Mouse (Mus musculus): ENCODE data around the gene Atg101.
A peak's percentile ranks its signal among the peaks of the same experiment; 100 is the strongest.
"Not testable (repeated sequence)": the region's sequence is repeated elsewhere in the genome, so short reads cannot be mapped to it uniquely, and the experiment has no call there.

Gene Atg101

GRCm38 (mm10) chr15:101315378-101315777 is 31.3 kb downstream of the Atg101 start:
- DNase-seq (ENCODE audit: low spot score), result no peak

GRCm38 (mm10) chr15:101315832-101316231 is 31.8 kb downstream of the Atg101 start:
- DNase-seq (ENCODE audit: low spot score), result peak; percentile 93

- no peak for DNase-seq (ENCODE audit: low spot score)
Observed at GRCm38 (mm10) chr15:101316279-101316912, 32.3 kb downstream of the Atg101 start.

GRCm38 (mm10) chr15:101316913-101317813 is 33.1 kb downstream of the Atg101 start:
- no peak for DNase-seq (ENCODE audit: low spot score)

GRCm38 (mm10) chr15:101317814-101318500 is 33.9 kb downstream of the Atg101 start:
- DNase-seq (ENCODE audit: low spot score), result no peak

GRCm38 (mm10) chr15:101318889-101319765 is 35.1 kb downstream of the Atg101 start:
- no peak for DNase-seq (ENCODE audit: low spot score)

GRCm38 (mm10) chr15:101320010-101320617 is 36.0 kb downstream of the Atg101 start:
- no peak for DNase-seq (ENCODE audit: low spot score)

- peak; percentile 62 for DNase-seq (ENCODE audit: low spot score)
Observed at GRCm38 (mm10) chr15:101320618-101321041, 36.6 kb downstream of the Atg101 start.

GRCm38 (mm10) chr15:101321126-101321525 is 37.1 kb downstream of the Atg101 start:
- no peak for DNase-seq (ENCODE audit: low spot score)

- DNase-seq (ENCODE audit: low spot score), result no peak
Observed at GRCm38 (mm10) chr15:101322106-101322505, 38.0 kb downstream of the Atg101 start.

GRCm38 (mm10) chr15:101322640-101323039 is 38.6 kb downstream of the Atg101 start:
- no peak for DNase-seq (ENCODE audit: low spot score)

GRCm38 (mm10) chr15:101323511-101323910 is 39.4 kb downstream of the Atg101 start:
- no peak for DNase-seq (ENCODE audit: low spot score)

- DNase-seq (ENCODE audit: low spot score), result not testable (repeated sequence)
Observed at GRCm38 (mm10) chr15:101324409-101324808, 40.3 kb downstream of the Atg101 start.

- no peak for DNase-seq (ENCODE audit: low spot score)
Observed at GRCm38 (mm10) chr15:101325991-101326534, 42.0 kb downstream of the Atg101 start.

- DNase-seq (ENCODE audit: low spot score), result peak; percentile 93
Observed at GRCm38 (mm10) chr15:101327282-101327681, 43.2 kb downstream of the Atg101 start.

- no peak for DNase-seq (ENCODE audit: low spot score)
Observed at GRCm38 (mm10) chr15:101328876-101329563, 44.9 kb downstream of the Atg101 start.

- no peak for DNase-seq (ENCODE audit: low spot score)
Observed at GRCm38 (mm10) chr15:101329564-101329892, 45.5 kb downstream of the Atg101 start.

GRCm38 (mm10) chr15:101331090-101331489 is 47.0 kb downstream of the Atg101 start:
- peak; percentile 80 for DNase-seq (ENCODE audit: low spot score)

- DNase-seq (ENCODE audit: low spot score), result peak; percentile 79
Observed at GRCm38 (mm10) chr15:101332370-101332769, 48.3 kb downstream of the Atg101 start.

- DNase-seq (ENCODE audit: low spot score), result no peak
Observed at GRCm38 (mm10) chr15:101333165-101333564, 49.1 kb downstream of the Atg101 start.

All from lung, postnatal 25 days (tissue).